Mouse (Mus musculus) spleen, adult 2 months (tissue): Measurements from ENCODE around the gene Reep1.

Source experiments
- CTCF ChIP-seq: fragments of 200-500 bp; IDR thresholded peaks from 2 replicates; pipeline ENCODE4 v1.5.1; 2011; ENCODE audit warnings: mild to moderate bottlenecking, inconsistent platforms; ENCODE audit not compliant: insufficient read depth, insufficient read length, insufficient replicate concordance; ENCODE audit errors: extremely low read depth
- POLR2A ChIP-seq: fragments of 200-500 bp; IDR thresholded peaks from 2 replicates; pipeline ENCODE4 v1.6.1; 2011; ENCODE audit warnings: low read depth, low read length, inconsistent platforms

DNA sequence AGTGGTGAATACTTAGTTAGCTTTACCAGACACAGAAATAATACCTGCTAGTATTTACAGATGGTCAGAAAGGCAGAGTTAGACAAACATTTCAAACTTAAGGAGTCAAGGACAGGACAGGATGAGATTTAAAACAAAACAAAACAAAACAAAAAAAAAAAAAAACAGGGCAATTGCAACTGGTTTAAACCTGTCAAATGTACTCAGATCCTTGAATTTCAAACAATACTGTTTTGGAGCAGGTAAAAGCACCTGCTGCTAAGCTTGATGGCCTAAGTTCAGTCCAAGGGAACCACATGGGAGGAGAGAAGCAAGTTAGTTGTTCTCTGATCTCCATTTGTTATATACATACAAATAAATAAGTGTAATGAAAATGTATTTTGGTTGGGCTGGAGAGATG lies 132.5 kb downstream of the Reep1 start:
- no peak for TF ChIP-seq CTCF
- no peak for TF ChIP-seq POLR2A
